Mouse (Mus musculus) right cerebral cortex, postnatal 36 days (tissue): ENCODE measurements around the gene Dhx9.
"Not testable (repeated sequence)": the region's sequence is repeated elsewhere in the genome, so short reads cannot be mapped to it uniquely, and the experiment has no call there.

Experiments used
- DNase-seq, 2 experiments: peaks; one replicate each; pipeline ENCODE4 v3.0.0; 2022; ENCODE audit warnings: low spot score in 2 of 2, mixed read lengths in 1 of 2

Dhx9 gene

GRCm38 (mm10) chr1:153424271-153424670 lies 63.2 kb downstream of the Dhx9 start:
- no peak for DNase-seq

DNA sequence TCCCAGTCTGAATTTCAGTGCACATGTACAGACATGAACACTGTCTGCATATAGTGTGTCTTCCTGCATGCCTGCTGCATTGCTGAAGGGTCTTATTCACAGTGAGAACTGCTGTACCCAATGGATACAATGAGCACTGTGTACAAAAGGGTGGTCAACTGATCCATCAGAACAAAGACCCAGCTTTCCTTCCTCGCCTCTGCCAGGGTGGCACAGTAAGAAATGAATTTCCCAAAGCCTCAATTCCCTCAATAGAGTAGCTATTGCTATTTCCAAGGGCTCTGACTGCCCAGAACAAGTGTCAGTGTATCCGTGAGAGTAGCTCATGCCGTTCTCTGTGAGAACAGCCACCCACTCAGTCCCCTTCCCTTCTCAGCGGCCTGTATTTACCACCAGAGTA lies 69.7 kb downstream of the Dhx9 start:
- DNase-seq = peak in 1 of 2 experiments; percentile 10

- not testable (repeated sequence) for DNase-seq
These were observed 71.1 kb downstream of the Dhx9 start for GRCm38 (mm10) chr1:153416271-153416832.

DNA sequence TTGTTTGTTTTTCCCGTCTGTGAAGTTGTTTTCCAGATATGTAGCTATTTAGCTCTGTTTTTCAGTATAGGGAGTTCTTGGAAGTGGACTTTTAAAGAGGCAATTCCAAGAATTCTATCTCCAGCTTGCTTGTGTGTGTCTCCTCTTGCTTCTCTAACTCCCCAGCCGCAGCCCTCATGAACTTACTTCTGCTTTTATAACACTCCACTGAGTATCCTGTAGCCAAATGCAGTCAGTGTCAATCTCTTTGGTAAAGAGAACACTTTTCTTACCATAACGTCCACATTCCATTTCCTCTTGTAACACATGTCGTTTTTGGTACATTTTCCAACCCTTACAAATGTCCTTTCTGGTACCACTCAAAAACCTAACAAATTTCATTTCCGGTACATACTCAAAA lies 71.7 kb downstream of the Dhx9 start:
- not testable (repeated sequence) for DNase-seq

GRCm38 (mm10) chr1:153414962-153415361 lies 72.5 kb downstream of the Dhx9 start:
- DNase-seq = peak in 1 of 2 experiments; percentile 48

DNA sequence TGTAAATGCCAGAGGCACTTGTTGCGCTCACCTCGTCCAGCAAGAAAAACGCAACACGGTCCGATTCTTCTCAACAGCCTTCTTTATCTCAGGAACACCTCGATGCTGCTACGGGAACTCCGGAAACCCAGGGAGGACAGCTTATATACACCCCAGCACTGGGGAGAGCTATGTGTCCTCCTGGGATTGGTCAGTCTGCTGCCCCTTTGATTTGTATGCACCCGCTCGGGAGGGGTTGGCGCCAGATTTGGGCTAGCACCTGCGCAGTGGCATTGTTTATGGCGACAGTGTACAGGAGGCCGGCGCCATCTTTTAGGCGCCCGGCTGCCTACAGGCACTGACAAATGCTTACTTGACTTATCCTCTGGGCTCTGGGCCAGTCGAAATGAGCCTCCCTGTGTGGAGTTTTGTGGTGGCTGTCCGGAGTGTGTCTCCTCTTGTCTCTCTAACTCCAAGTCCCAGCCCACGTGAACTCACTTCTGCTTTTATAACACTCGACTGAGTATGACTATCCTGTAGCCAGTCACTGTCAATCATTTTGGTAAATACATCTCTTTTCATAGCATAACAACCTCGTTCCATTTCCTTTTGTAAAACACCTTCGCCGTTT lies 73.2 kb downstream of the Dhx9 start:
- peak; percentile 72 to 77 for DNase-seq

DNA sequence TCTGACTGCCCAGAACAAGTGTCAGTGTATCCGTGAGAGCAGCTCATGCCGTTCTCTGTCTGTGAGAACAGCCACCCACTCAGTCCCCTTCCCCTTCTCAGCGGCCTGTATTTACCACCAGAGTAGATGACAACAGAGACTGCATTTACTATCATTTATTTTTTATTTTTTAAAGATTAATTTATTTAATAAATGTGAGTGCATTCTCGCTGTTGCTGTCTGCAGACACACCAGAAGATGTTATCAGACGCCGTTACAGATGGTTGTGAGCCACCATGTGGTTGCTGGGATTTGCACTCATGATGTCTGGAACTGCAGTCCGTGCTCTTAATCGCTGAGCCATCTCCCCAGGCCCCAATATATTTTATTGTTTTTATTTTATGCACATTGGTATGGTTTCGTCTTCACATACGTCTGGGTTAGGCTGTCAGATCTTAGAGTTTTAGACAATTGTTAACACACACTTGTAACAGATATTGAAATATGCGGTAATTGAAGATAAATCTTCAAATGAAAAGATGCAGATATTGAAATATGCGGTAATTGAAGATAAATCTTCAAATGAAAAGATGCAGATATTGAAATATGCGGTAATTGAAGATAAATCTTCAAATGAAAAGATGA lies 74.0 kb downstream of the Dhx9 start:
- peak in 1 of 2 experiments; percentile 36 for DNase-seq

DNA sequence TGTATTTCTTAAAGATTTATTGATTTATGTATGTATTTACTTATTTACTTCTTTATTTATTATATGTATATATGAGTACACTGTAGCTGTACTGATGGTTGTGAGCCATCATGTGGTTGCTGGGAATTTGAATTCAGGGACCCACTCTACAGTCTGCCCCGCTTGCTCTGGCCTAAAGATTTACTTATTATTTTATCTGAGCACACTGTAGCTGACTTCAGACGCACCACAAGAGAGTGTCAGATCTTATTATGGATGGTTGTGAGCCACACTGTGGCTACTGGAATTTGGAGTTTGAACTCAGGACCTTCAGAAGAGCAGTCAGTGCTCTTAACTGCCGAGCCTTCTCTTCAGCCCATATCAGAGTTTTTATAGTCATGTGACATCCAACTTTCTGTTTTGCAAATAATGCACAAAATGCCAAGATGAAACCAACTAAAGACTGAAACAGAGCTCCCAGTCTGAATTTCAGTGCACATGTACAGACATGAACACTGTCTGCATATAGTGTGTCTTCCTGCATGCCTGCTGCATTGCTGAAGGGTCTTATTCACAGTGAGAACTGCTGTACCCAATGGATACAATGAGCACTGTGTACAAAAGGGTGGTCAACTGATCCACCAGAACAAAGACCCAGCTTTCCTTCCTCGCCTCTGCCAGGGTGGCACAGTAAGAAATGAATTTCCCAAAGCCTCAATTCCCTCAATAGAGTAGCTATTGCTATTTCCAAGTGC lies 74.6 kb downstream of the Dhx9 start:
- not testable (repeated sequence) for DNase-seq

GRCm38 (mm10) chr1:153411723-153412122 lies 75.7 kb downstream of the Dhx9 start:
- DNase-seq = no peak

GRCm38 (mm10) chr1:153410915-153411314 lies 76.5 kb downstream of the Dhx9 start:
- not testable (repeated sequence) for DNase-seq

GRCm38 (mm10) chr1:153408296-153408695 lies 79.2 kb downstream of the Dhx9 start:
- not testable (repeated sequence) for DNase-seq

GRCm38 (mm10) chr1:153407641-153408040 lies 79.8 kb downstream of the Dhx9 start:
- DNase-seq = not testable (repeated sequence)
